Mouse (Mus musculus) limb, embryonic 13.5 days (tissue): ENCODE results near the gene Cldn24. TPM values are rescaled to one million over a fixed set of nuclear protein-coding genes. Genes with fewer than 3 reads are reported as not detected.

ENCODE experiments used
- ATAC-seq: fragments of 200-750 bp; cut with Nextera tagmentation; 2 replicates; pipeline ENCODE4 v1.8.0; 2017; ENCODE audit warnings: low read depth, moderate number of reproducible peaks, moderate TSS enrichment; ENCODE audit not compliant: low FRiP score
- H3K27ac ChIP-seq: fragments of 300-500 bp; sonication (generic); 2 replicates; pipeline ENCODE4 v1.5.1; 2015; ENCODE audit warnings: inconsistent platforms, mild to moderate bottlenecking, moderate library complexity
- H3K27me3 ChIP-seq: fragments of 300-500 bp; sonication (generic); 2 replicates; pipeline ENCODE4 v1.6.1; 2015; ENCODE audit warnings: mild to moderate bottlenecking, inconsistent platforms
- H3K36me3 ChIP-seq: fragments of 300-500 bp; sonication (generic); 2 replicates; pipeline ENCODE4 v1.6.1; 2015; ENCODE audit warnings: inconsistent platforms, mild to moderate bottlenecking, moderate library complexity
- H3K4me1 ChIP-seq: fragments of 300-500 bp; sonication (generic); 2 replicates; pipeline ENCODE4 v1.6.1; 2015; ENCODE audit warnings: inconsistent platforms
- H3K4me2 ChIP-seq: fragments of 300-500 bp; sonication (generic); replicated peaks from 2 replicates; pipeline ENCODE4 v1.6.1; 2015; ENCODE audit warnings: inconsistent platforms, mild to moderate bottlenecking, moderate library complexity
- H3K4me3 ChIP-seq: fragments of 300-500 bp; sonication (generic); 2 replicates; pipeline ENCODE4 v1.5.1; 2015; ENCODE audit warnings: moderate library complexity, mild to moderate bottlenecking, inconsistent platforms
- H3K9ac ChIP-seq: fragments of 300-500 bp; sonication (generic); 2 replicates; pipeline ENCODE4 v1.6.1; 2015; ENCODE audit warnings: mild to moderate bottlenecking, inconsistent platforms
- H3K9me3 ChIP-seq: fragments of 300-500 bp; sonication (generic); 2 replicates; pipeline ENCODE4 v1.6.1; 2016; ENCODE audit warnings: inconsistent platforms
- WGBS: fragments of 180-500 bp; shearing (Covaris S2); methylation state at CpG from one replicate; pipeline ENCODE4 v1.1.7; 2015; 5-methylcytosine and 5-hydroxymethylcytosine counted together
- polyA plus RNA-seq: library from polyadenylated mRNA; unstranded; fragments of >200 nt; fragmentation: Nextera tagmentation; extraction: Ambion mirVana; gene quantifications from 2 replicates; pipeline ENCODE4 v1.2.1, GENCODE M21; 2015

Cldn24 gene
- polyA plus RNA-seq, 1 experiment from 2014 or later, result not detected

- Histone ChIP-seq H3K9me3 (no peaks in the 10 kb centered on the region), H3K36me3 (peaks cover 53% of the 10 kb centered on the region), H3K27ac (no peak overlapping the region), H3K4me2 (no peak overlapping the region), H3K9ac (no peak overlapping the region; the same call in 1 of the 2 replicates), H3K4me3 (no peak overlapping the region), H3K27me3 (no peaks in the 10 kb centered on the region), H3K4me1 (peaks cover 18% of the 10 kb centered on the region)
- 0 out of 2 replicates have a peak, but pooled peaks have one; percentile 19 for ATAC-seq
- WGBS, result 35% methylated on average over 1 of the region's 1 CpGs
Observed at GRCm38 (mm10) chr8:47833944-47834343, 12.0 kb downstream of the Cldn24 start.

- Histone ChIP-seq H3K9me3 (no peaks in the 10 kb centered on the region), H3K9ac (no peak overlapping the region), H3K4me1 (peaks cover 3% of the 10 kb centered on the region; the same call in 1 of the 2 replicates), H3K4me3 (no peak overlapping the region), H3K27me3 (no peaks in the 10 kb centered on the region), H3K36me3 (peaks cover 78% of the 10 kb centered on the region), H3K4me2 (no peak overlapping the region), H3K27ac (no peak overlapping the region)
- WGBS, result 81% methylated on average over 7 of the region's 7 CpGs
- no peak; the same call in 1 of the 2 replicates for ATAC-seq
Observed at GRCm38 (mm10) chr8:47843063-47843462, 21.1 kb downstream of the Cldn24 start.

- no peak for ATAC-seq
- Histone ChIP-seq H3K9ac (no peak overlapping the region), H3K36me3 (peaks cover 80% of the 10 kb centered on the region), H3K9me3 (no peaks in the 10 kb centered on the region), H3K4me2 (no peak overlapping the region), H3K4me1 (peaks cover 3% of the 10 kb centered on the region; the same call in 1 of the 2 replicates), H3K27ac (no peak overlapping the region), H3K27me3 (no peaks in the 10 kb centered on the region), H3K4me3 (no peak overlapping the region)
- 93% methylated on average over 10 of the region's 10 CpGs for WGBS
Observed at GRCm38 (mm10) chr8:47843651-47844050, 21.7 kb downstream of the Cldn24 start.

- no peak for ATAC-seq
- H3K27me3 ChIP-seq, result no peaks in the 10 kb centered on the region
- H3K4me3 ChIP-seq, result no peak overlapping the region
- no peaks in the 10 kb centered on the region for H3K9me3 ChIP-seq
- H3K9ac ChIP-seq, result no peak overlapping the region
- 52% methylated on average over 13 of the region's 13 CpGs for WGBS
- peaks cover 85% of the 10 kb centered on the region for H3K36me3 ChIP-seq
- H3K27ac ChIP-seq, result no peak overlapping the region
- H3K4me2 ChIP-seq, result no peak overlapping the region
- peaks cover 3% of the 10 kb centered on the region; the same call in 1 of the 2 replicates for H3K4me1 ChIP-seq
Observed at GRCm38 (mm10) chr8:47845956-47846355, 24.0 kb downstream of the Cldn24 start.

- ATAC-seq, result no peak
- Histone ChIP-seq H3K9ac (no peak overlapping the region), H3K4me2 (no peak overlapping the region), H3K36me3 (peaks cover 77% of the 10 kb centered on the region), H3K4me3 (no peak overlapping the region), H3K4me1 (peaks cover 14% of the 10 kb centered on the region), H3K9me3 (no peaks in the 10 kb centered on the region), H3K27ac (no peak overlapping the region), H3K27me3 (no peaks in the 10 kb centered on the region)
- WGBS, result 93% methylated on average over 14 of the region's 14 CpGs
Observed at GRCm38 (mm10) chr8:47847161-47847560, 25.2 kb downstream of the Cldn24 start.

- H3K9ac ChIP-seq, result no peak overlapping the region
- H3K9me3 ChIP-seq, result no peaks in the 10 kb centered on the region
- peaks cover 69% of the 10 kb centered on the region for H3K36me3 ChIP-seq
- ATAC-seq, result no peak
- no peak overlapping the region for H3K27ac ChIP-seq
- 92% methylated on average over 6 of the region's 6 CpGs for WGBS
- no peak overlapping the region for H3K4me3 ChIP-seq
- H3K4me2 ChIP-seq, result no peak overlapping the region
- H3K4me1 ChIP-seq, result peaks cover 21% of the 10 kb centered on the region
- H3K27me3 ChIP-seq, result no peaks in the 10 kb centered on the region
Observed at GRCm38 (mm10) chr8:47847931-47848330, 26.0 kb downstream of the Cldn24 start.

- ATAC-seq, result no peak
- no peak overlapping the region for H3K27ac ChIP-seq
- no peak overlapping the region for H3K4me2 ChIP-seq
- H3K9me3 ChIP-seq, result no peaks in the 10 kb centered on the region
- WGBS, result 78% methylated on average over 8 of the region's 8 CpGs
- no peaks in the 10 kb centered on the region for H3K27me3 ChIP-seq
- no peak overlapping the region for H3K4me3 ChIP-seq
- H3K4me1 ChIP-seq, result peaks cover 26% of the 10 kb centered on the region
- H3K36me3 ChIP-seq, result peaks cover 67% of the 10 kb centered on the region
- H3K9ac ChIP-seq, result no peak overlapping the region
Observed at GRCm38 (mm10) chr8:47849842-47850241, 27.9 kb downstream of the Cldn24 start.

- peak; percentile 82 for ATAC-seq
- Histone ChIP-seq H3K27me3 (no peaks in the 10 kb centered on the region), H3K9ac (peak overlapping the region; percentile 40), H3K4me1 (peaks cover 23% of the 10 kb centered on the region), H3K4me2 (peak overlapping the region; percentile 59), H3K4me3 (peak overlapping the region; percentile 16), H3K27ac (peak overlapping the region; percentile 91), H3K9me3 (no peaks in the 10 kb centered on the region), H3K36me3 (peaks cover 65% of the 10 kb centered on the region)
- WGBS, result 27% methylated on average over 12 of the region's 12 CpGs
Observed at GRCm38 (mm10) chr8:47851824-47852502, 30.0 kb downstream of the Cldn24 start.

- Histone ChIP-seq H3K36me3 (peaks cover 61% of the 10 kb centered on the region), H3K4me2 (peak overlapping the region; percentile 59), H3K27ac (peak overlapping the region; percentile 91), H3K4me3 (no peak overlapping the region), H3K9me3 (no peaks in the 10 kb centered on the region), H3K9ac (no peak overlapping the region), H3K27me3 (no peaks in the 10 kb centered on the region), H3K4me1 (peaks cover 23% of the 10 kb centered on the region)
- WGBS, result 74% methylated on average over 5 of the region's 5 CpGs
- ATAC-seq, result no peak
Observed at GRCm38 (mm10) chr8:47852737-47853136, 30.8 kb downstream of the Cldn24 start.

- Histone ChIP-seq H3K27ac (peak overlapping the region; percentile 91), H3K9ac (no peak overlapping the region), H3K36me3 (peaks cover 61% of the 10 kb centered on the region), H3K4me2 (no peak overlapping the region), H3K4me3 (no peak overlapping the region), H3K4me1 (peaks cover 23% of the 10 kb centered on the region), H3K27me3 (no peaks in the 10 kb centered on the region), H3K9me3 (no peaks in the 10 kb centered on the region)
- no peak for ATAC-seq
- WGBS, result 81% methylated on average over 5 of the region's 5 CpGs
Observed at GRCm38 (mm10) chr8:47853356-47853755, 31.4 kb downstream of the Cldn24 start.

- no peak overlapping the region for H3K4me2 ChIP-seq
- 94% methylated on average over 12 of the region's 12 CpGs for WGBS
- H3K4me3 ChIP-seq, result no peak overlapping the region
- H3K36me3 ChIP-seq, result peaks cover 87% of the 10 kb centered on the region
- no peak overlapping the region for H3K9ac ChIP-seq
- H3K9me3 ChIP-seq, result no peaks in the 10 kb centered on the region
- no peak for ATAC-seq
- no peak overlapping the region for H3K27ac ChIP-seq
- no peaks in the 10 kb centered on the region for H3K4me1 ChIP-seq
- no peaks in the 10 kb centered on the region for H3K27me3 ChIP-seq
Observed at GRCm38 (mm10) chr8:47859259-47859658, 37.3 kb downstream of the Cldn24 start.

GRCm38 (mm10) chr8:47866568-47866967, 44.6 kb downstream of the Cldn24 start:
- H3K9ac ChIP-seq, result no peak overlapping the region
- H3K4me3 ChIP-seq, result no peak overlapping the region
- no peaks in the 10 kb centered on the region for H3K27me3 ChIP-seq
- H3K4me1 ChIP-seq, result 0 out of 2 replicates have a peak, but pooled peaks cover under 1% of the 10 kb centered on the region
- H3K9me3 ChIP-seq, result no peaks in the 10 kb centered on the region
- no peak overlapping the region for H3K27ac ChIP-seq
- no peak for ATAC-seq
- WGBS, result 81% methylated on average over 8 of the region's 8 CpGs
- peaks cover 77% of the 10 kb centered on the region for H3K36me3 ChIP-seq
- no peak overlapping the region for H3K4me2 ChIP-seq

- peak; percentile 77 for ATAC-seq
- H3K4me2 ChIP-seq, result no peak overlapping the region
- peaks cover 5% of the 10 kb centered on the region; the same call in 1 of the 2 replicates for H3K4me1 ChIP-seq
- no peaks in the 10 kb centered on the region for H3K9me3 ChIP-seq
- WGBS, result 27% methylated on average over 8 of the region's 8 CpGs
- H3K36me3 ChIP-seq, result peaks cover 75% of the 10 kb centered on the region
- no peak overlapping the region for H3K4me3 ChIP-seq
- no peaks in the 10 kb centered on the region for H3K27me3 ChIP-seq
- no peak overlapping the region for H3K27ac ChIP-seq
- H3K9ac ChIP-seq, result no peak overlapping the region
Observed at GRCm38 (mm10) chr8:47867067-47867466, 45.1 kb downstream of the Cldn24 start.
